In genomic region chr15:45350496-45350895, GRCm38 (mm10) we compare ENCODE assay signal across 19 mouse cellular contexts.
DNase-seq lines count a peak whose midpoint lies in the region; ATAC-seq and TF ChIP-seq lines count a peak whose summit lies in the region.
"Had no signal": no experiment of that assay in that cellular context is flagged by ENCODE, and none has a peak within 500 bp of the region (broad histone marks: within the 10 kb centered on the region; RNA-seq: fewer than 3 reads in every experiment).

No protein-coding gene starts in this region.

- ATAC-seq in forebrain, embryonic 12.5 days (ENCODE audit: low FRiP score), result peak; percentile 51; the same call in 1 of the 2 replicates
- 0 out of 2 replicates have a peak, but pooled peaks have one; percentile 43 for ATAC-seq in hindbrain, postnatal 0 days
- ATAC-seq in hindbrain, embryonic 11.5 days (ENCODE audit: low FRiP score), result no peak
- peak; percentile 88 for ATAC-seq in midbrain, embryonic 15.5 days (replicated peaks)
- no peak for ATAC-seq in midbrain, embryonic 13.5 days
- peak; percentile 88 for ATAC-seq in forebrain, postnatal 0 days

- no peak overlapping the region for H3K4me3 ChIP-seq in forebrain, embryonic 12.5 days (replicated peaks)
- H3K4me3 ChIP-seq in forebrain, embryonic 10.5 days, result no peak overlapping the region
- H3K4me3 ChIP-seq in hindbrain, postnatal 0 days (ENCODE audit: low read length), result no peak overlapping the region
- H3K4me3 ChIP-seq in hindbrain, embryonic 11.5 days (ENCODE audit: low read depth, low read length), result no peak overlapping the region
- H3K4me3 ChIP-seq in midbrain, embryonic 15.5 days, result no peak overlapping the region
- no peak overlapping the region for H3K4me3 ChIP-seq in midbrain, embryonic 13.5 days (replicated peaks)
- H3K4me3 ChIP-seq in forebrain, postnatal 0 days (ENCODE audit: low read depth, low read length), result no peak overlapping the region
- H3K4me3 ChIP-seq: embryonic facial prominence, embryonic 13.5 days; gastrocnemius, adult 2 months; heart, embryonic 10.5 days; limb, embryonic 15.5 days; liver, embryonic 15.5 days had no signal

- no peaks in the 10 kb centered on the region for H3K27me3 ChIP-seq in forebrain, embryonic 12.5 days
- H3K27me3 ChIP-seq in forebrain, embryonic 10.5 days (ENCODE audit: poor library complexity, severe bottlenecking), result no peaks in the 10 kb centered on the region
- H3K27me3 ChIP-seq in hindbrain, postnatal 0 days (ENCODE audit: insufficient read depth, low read length), result no peaks in the 10 kb centered on the region
- H3K27me3 ChIP-seq in hindbrain, embryonic 11.5 days (ENCODE audit: control insufficient read depth, insufficient read depth, low read length), result no peaks in the 10 kb centered on the region
- no peaks in the 10 kb centered on the region for H3K27me3 ChIP-seq in midbrain, embryonic 15.5 days (replicated peaks)
- no peaks in the 10 kb centered on the region for H3K27me3 ChIP-seq in midbrain, embryonic 13.5 days
- H3K27me3 ChIP-seq in forebrain, postnatal 0 days (ENCODE audit: insufficient read depth, low read length), result no peaks in the 10 kb centered on the region
- H3K27me3 ChIP-seq: embryonic facial prominence, embryonic 13.5 days; limb, embryonic 15.5 days; liver, embryonic 15.5 days had no signal

- H3K9ac ChIP-seq in forebrain, embryonic 12.5 days, result no peak overlapping the region
- H3K9ac ChIP-seq in hindbrain, postnatal 0 days (replicated peaks; ENCODE audit: low read length), result no peak overlapping the region
- no peak overlapping the region for H3K9ac ChIP-seq in hindbrain, embryonic 11.5 days (ENCODE audit: low read depth, low read length)
- H3K9ac ChIP-seq in midbrain, embryonic 15.5 days, result no peak overlapping the region
- H3K9ac ChIP-seq in midbrain, embryonic 13.5 days (replicated peaks), result no peak overlapping the region
- H3K9ac ChIP-seq in forebrain, postnatal 0 days, result no peak overlapping the region
- H3K9ac ChIP-seq: embryonic facial prominence, embryonic 13.5 days; limb, embryonic 15.5 days; liver, embryonic 15.5 days had no signal

- H3K9me3 ChIP-seq in forebrain, embryonic 12.5 days, result no peaks in the 10 kb centered on the region
- no peaks in the 10 kb centered on the region for H3K9me3 ChIP-seq in forebrain, embryonic 10.5 days
- no peaks in the 10 kb centered on the region for H3K9me3 ChIP-seq in hindbrain, postnatal 0 days (ENCODE audit: low read length)
- no peaks in the 10 kb centered on the region for H3K9me3 ChIP-seq in hindbrain, embryonic 11.5 days (ENCODE audit: control insufficient read depth, low read length)
- H3K9me3 ChIP-seq in midbrain, embryonic 15.5 days, result no peaks in the 10 kb centered on the region
- H3K9me3 ChIP-seq in midbrain, embryonic 13.5 days, result no peaks in the 10 kb centered on the region
- H3K9me3 ChIP-seq in forebrain, postnatal 0 days (ENCODE audit: low read length), result no peaks in the 10 kb centered on the region
- H3K9me3 ChIP-seq: embryonic facial prominence, embryonic 13.5 days; heart, embryonic 10.5 days; limb, embryonic 15.5 days; liver, embryonic 15.5 days had no signal

- no peak overlapping the region for H3K27ac ChIP-seq in forebrain, embryonic 12.5 days
- H3K27ac ChIP-seq in forebrain, embryonic 10.5 days, result no peak overlapping the region
- H3K27ac ChIP-seq in hindbrain, postnatal 0 days, result no peak overlapping the region
- H3K27ac ChIP-seq in hindbrain, embryonic 11.5 days (ENCODE audit: low read depth, low read length), result no peak overlapping the region
- H3K27ac ChIP-seq in midbrain, embryonic 15.5 days, result no peak overlapping the region
- no peak overlapping the region for H3K27ac ChIP-seq in midbrain, embryonic 13.5 days
- H3K27ac ChIP-seq in forebrain, postnatal 0 days (ENCODE audit: low read depth, low read length), result no peak overlapping the region
- H3K27ac ChIP-seq: embryonic facial prominence, embryonic 13.5 days; gastrocnemius, adult 2 months; heart, embryonic 10.5 days; kidney, postnatal 0 days; limb, embryonic 15.5 days; liver, embryonic 15.5 days had no signal

- H3K4me2 ChIP-seq in forebrain, embryonic 12.5 days, result no peak overlapping the region
- no peak overlapping the region for H3K4me2 ChIP-seq in hindbrain, postnatal 0 days (ENCODE audit: low read depth, low read length)
- H3K4me2 ChIP-seq in hindbrain, embryonic 11.5 days (replicated peaks; ENCODE audit: low read depth, low read length), result no peak overlapping the region
- no peak overlapping the region for H3K4me2 ChIP-seq in midbrain, embryonic 15.5 days
- H3K4me2 ChIP-seq in midbrain, embryonic 13.5 days (replicated peaks), result no peak overlapping the region
- H3K4me2 ChIP-seq in forebrain, postnatal 0 days (ENCODE audit: low read depth), result no peak overlapping the region
- H3K4me2 ChIP-seq: embryonic facial prominence, embryonic 13.5 days; limb, embryonic 15.5 days; liver, embryonic 15.5 days had no signal

- WGBS in forebrain, embryonic 12.5 days, result 88% methylated on average over 2 of the region's 2 CpGs
- 90% methylated on average over 2 of the region's 2 CpGs for WGBS in forebrain, embryonic 10.5 days
- 77% methylated on average over 2 of the region's 2 CpGs for WGBS in hindbrain, postnatal 0 days
- WGBS in hindbrain, embryonic 11.5 days, result 92% methylated on average over 2 of the region's 2 CpGs
- 75% methylated on average over 2 of the region's 2 CpGs for WGBS in midbrain, embryonic 15.5 days
- WGBS in midbrain, embryonic 13.5 days, result 87% methylated on average over 2 of the region's 2 CpGs
- WGBS in forebrain, postnatal 0 days, result 62% methylated on average over 2 of the region's 2 CpGs

- H3K36me3 ChIP-seq in forebrain, embryonic 12.5 days (replicated peaks), result no peaks in the 10 kb centered on the region
- H3K36me3 ChIP-seq in forebrain, embryonic 10.5 days (replicated peaks), result no peaks in the 10 kb centered on the region
- H3K36me3 ChIP-seq in hindbrain, postnatal 0 days (ENCODE audit: insufficient read depth, low read length), result no peaks in the 10 kb centered on the region
- H3K36me3 ChIP-seq in hindbrain, embryonic 11.5 days (ENCODE audit: control insufficient read depth, insufficient read depth, low read length), result no peaks in the 10 kb centered on the region
- H3K36me3 ChIP-seq in midbrain, embryonic 15.5 days (replicated peaks), result no peaks in the 10 kb centered on the region
- no peaks in the 10 kb centered on the region for H3K36me3 ChIP-seq in midbrain, embryonic 13.5 days
- no peaks in the 10 kb centered on the region for H3K36me3 ChIP-seq in forebrain, postnatal 0 days (ENCODE audit: insufficient read depth)
- H3K36me3 ChIP-seq: embryonic facial prominence, embryonic 13.5 days; heart, embryonic 10.5 days; limb, embryonic 15.5 days; liver, embryonic 15.5 days had no signal

- DNase-seq in forebrain, embryonic 10.5 days (ENCODE audit: extremely low spot score, low spot score), result no peak
- DNase-seq in hindbrain, postnatal 0 days (ENCODE audit: low spot score), result peak; percentile 40
- no peak for DNase-seq in hindbrain, embryonic 11.5 days (ENCODE audit: low spot score)
- peak; percentile 38 for DNase-seq in forebrain, postnatal 0 days
- DNase-seq in kidney, adult 11 months, result no peak
- DNase-seq: adrenal gland, adult 8-10 months; cerebellum, adult 11-12 months; cerebellum, postnatal 14 days; gastrocnemius, adult 2 months; kidney, adult 18-20 months; thymus, postnatal 4 days had no signal

- H3K4me1 ChIP-seq in forebrain, embryonic 12.5 days, result no peaks in the 10 kb centered on the region
- no peaks in the 10 kb centered on the region for H3K4me1 ChIP-seq in forebrain, embryonic 10.5 days
- H3K4me1 ChIP-seq in hindbrain, postnatal 0 days (ENCODE audit: insufficient read depth, low read length), result no peaks in the 10 kb centered on the region
- H3K4me1 ChIP-seq in hindbrain, embryonic 11.5 days (replicated peaks; ENCODE audit: control insufficient read depth, insufficient read depth, low read length), result no peaks in the 10 kb centered on the region
- H3K4me1 ChIP-seq in midbrain, embryonic 15.5 days, result no peaks in the 10 kb centered on the region
- no peaks in the 10 kb centered on the region for H3K4me1 ChIP-seq in midbrain, embryonic 13.5 days (replicated peaks)
- no peaks in the 10 kb centered on the region for H3K4me1 ChIP-seq in forebrain, postnatal 0 days (ENCODE audit: insufficient read depth)
- H3K4me1 ChIP-seq: embryonic facial prominence, embryonic 13.5 days; heart, embryonic 10.5 days; limb, embryonic 15.5 days; liver, embryonic 15.5 days had no signal

- no peak for TF ChIP-seq CTCF in hindbrain, postnatal 0 days (IDR thresholded peaks at IDR 0.05; ENCODE audit: low read depth)
- TF ChIP-seq CTCF in forebrain, postnatal 0 days (IDR thresholded peaks at IDR 0.05; ENCODE audit: low read depth), result no peak

Comparison
In these comparisons a context has a peak if more than half of its experiments do, and no peak if none do; other contexts are left out.
1. ATAC-seq: peak in forebrain, embryonic 12.5 days (single experiment), hindbrain, postnatal 0 days (single experiment), midbrain, embryonic 15.5 days (single experiment) and forebrain, postnatal 0 days (single experiment); none in hindbrain, embryonic 11.5 days (single experiment) and midbrain, embryonic 13.5 days (single experiment).
2. DNase-seq: peak in hindbrain, postnatal 0 days (single experiment) and forebrain, postnatal 0 days (single experiment); none in forebrain, embryonic 10.5 days (single experiment), hindbrain, embryonic 11.5 days (single experiment) and kidney, adult 11 months (single experiment).